Mouse (Mus musculus) retina, postnatal 1 day (tissue): ENCODE results near the gene Krtcap2.
A peak's percentile ranks its signal among the peaks of the same experiment; 100 is the strongest.

ENCODE experiments used
- DNase-seq: peaks from one replicate; pipeline ENCODE4 v3.0.0-alpha.2; 2012

Gene Krtcap2

DNA sequence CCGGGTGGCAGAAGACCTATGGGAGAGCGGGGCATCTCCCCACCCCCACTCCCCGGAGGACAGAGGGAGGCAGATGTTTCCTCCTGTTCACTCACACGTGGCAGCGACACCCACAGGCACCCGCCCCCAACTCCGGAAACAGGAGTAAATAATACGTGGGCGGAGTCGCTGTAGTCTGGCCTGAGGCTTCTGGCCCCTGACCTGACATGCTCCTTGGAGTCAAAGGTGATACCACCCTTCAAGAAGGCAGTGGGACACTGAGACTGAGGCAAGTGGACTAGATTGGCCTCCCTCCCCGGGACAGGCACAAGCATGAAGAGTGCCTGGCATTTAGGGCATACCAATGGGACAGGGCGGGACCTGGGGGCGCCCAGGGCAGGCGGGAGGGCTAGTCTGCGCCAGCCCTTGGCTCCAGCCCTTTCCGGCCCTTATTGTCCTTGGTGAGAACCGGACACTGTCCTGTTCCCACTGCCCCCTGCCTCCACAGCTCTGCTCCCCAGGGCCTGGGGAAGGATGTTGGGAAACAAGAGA is 5.7 kb downstream of the Krtcap2 start:
- peak; percentile 45 for DNase-seq

GRCm38 (mm10) chr3:89254994-89255393 is 9.2 kb downstream of the Krtcap2 start:
- no peak for DNase-seq

DNA sequence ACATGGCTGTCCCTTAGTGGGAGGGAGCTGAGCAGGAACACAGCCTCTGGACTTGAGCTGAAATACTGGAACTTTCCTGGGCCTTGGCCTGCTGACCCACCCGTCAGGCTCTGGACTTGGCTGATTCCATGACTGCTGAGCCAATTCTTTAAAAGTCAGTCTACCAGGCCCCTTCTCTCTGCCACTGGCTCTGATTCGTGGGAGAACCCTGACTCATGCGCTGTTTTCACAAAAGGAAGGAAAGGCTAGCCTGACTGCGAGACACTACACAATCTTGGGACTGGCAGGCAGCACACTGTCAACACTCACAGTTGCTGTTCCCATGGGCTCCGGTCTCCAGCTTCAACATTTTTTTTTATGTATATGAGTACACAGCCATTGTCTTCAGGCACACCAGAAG is 10.4 kb downstream of the Krtcap2 start:
- no peak for DNase-seq

GRCm38 (mm10) chr3:89259076-89259475 is 13.3 kb downstream of the Krtcap2 start, which contains the start of gene Dpm3:
Gene Dpm3 (plus strand): TSS chr3:89259358.
- DNase-seq = no peak

- DNase-seq = no peak
Measured at GRCm38 (mm10) chr3:89260211-89260610, 14.4 kb downstream of the Krtcap2 start.

- DNase-seq = no peak
Measured at GRCm38 (mm10) chr3:89262417-89262816, 16.7 kb downstream of the Krtcap2 start.

GRCm38 (mm10) chr3:89266439-89266893 is 20.7 kb downstream of the Krtcap2 start:
- DNase-seq = peak; percentile 87

GRCm38 (mm10) chr3:89268916-89269315 is 23.1 kb downstream of the Krtcap2 start:
- no peak for DNase-seq

DNA sequence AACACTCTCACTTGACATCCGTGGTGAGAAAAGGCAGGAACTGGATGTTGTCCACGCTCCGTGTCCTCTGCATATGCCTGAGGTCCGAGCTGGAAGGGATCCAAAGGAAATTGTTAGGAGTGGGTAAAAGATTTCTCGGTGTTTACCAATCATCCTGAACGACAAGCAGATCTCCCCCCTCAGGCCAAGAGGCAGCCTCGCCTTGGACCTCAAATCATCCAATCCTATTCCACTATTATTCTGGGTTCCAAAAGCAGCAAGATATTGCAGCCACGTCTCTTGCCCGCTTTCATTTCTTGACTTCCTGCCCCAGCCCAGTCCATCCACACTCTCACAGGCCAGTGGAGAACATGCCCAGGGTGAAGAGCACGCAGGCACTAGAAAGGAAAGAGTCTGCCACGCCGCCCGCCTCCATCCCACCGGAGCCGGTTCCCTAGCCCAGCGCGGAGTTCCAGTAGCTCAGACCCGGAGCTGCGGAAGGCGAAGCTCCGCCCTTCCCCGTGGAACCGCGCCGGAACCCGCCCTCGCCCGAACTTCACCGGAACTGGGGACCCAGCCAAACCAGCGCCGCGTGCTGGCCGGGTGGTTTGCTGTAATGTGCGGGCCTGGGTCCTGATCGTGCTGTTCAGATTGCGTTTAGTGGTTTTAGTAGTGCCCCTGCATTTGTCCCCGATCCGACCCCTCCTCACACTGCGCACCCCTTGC is 24.4 kb downstream of the Krtcap2 start, which contains the start of gene Slc50a1:
Gene Slc50a1 (minus strand): TSS at position 520 of the 705 bp plus-strand sequence.
- peak; percentile 78 for DNase-seq

DNA sequence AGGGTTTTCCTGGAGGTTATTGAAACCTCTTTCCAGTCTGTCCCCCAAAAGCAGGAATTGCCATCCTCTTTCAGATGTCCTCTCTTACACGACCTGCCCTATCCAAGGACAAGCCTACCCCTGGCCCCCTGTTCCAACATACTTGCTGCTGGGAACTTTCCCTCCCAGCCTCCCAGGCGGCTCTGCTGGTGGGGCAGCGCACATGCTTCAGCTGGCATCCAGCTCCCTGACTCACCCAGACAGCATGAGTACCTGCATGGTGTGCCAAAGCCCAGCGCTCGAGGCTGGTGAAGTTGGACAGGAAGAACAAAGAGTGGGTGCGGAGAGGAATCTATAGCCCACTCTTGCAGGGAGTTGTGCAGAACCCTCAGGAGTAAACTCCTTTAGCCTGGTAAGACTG is 25.1 kb downstream of the Krtcap2 start:
- DNase-seq = no peak

- peak; percentile 33 for DNase-seq
Measured at GRCm38 (mm10) chr3:89271760-89272159, 26.0 kb downstream of the Krtcap2 start.

GRCm38 (mm10) chr3:89276061-89276460 is 30.3 kb downstream of the Krtcap2 start:
- DNase-seq = no peak

DNA sequence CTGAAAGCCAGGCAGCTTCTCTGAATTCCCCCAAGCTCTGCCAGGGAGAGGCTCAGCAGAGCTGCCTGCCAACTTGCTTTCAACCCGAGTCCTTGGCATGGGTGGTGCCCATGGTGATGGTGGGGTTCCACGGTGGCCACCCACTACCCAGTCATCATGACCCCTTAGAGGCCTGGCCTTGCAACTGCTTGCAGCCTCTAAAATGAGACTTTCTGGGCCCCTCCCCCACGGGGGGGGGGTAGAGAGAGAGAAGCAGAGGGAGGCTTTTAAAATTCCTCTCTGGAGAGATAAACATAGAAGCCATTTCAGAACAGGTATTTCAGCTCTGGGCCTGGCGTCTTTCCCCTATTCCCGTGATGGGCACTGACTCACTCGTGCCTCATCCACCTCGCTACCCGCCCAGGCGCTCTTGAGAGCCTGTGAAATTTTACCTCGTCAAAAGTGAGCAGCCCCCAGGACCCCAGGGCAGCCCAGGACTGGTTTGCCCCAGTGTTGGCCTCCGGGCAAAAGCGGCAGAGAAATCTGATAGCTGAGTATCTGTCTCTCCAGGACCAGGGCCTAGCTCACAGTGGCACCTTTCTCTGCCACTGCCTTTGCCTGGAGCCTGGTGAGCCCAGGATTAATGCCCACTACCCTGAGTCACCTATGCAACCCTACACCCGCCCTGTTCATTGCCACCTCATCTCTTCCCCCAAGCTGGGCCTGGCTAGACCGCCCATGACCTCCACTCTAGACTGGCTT is 31.7 kb downstream of the Krtcap2 start:
- no peak for DNase-seq

DNA sequence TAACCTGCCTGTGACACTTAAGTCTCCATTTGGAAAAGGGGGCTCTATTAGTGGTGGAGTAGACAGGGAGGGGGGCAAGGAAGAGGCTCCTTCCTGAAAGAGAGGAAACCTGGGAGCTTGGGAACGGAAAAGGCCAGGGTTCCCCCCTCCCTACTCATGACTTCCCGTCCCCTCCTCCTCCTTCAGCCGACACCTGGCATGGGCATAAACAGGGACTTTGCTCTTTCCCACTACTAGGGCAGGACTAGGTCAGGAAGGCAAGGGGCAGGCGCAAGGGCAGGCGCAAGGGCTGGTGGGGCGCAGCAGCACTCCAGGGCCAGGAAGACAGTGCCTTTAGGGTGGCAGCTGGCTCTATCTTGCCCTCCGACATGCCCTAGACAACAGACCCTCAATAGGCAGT is 32.3 kb downstream of the Krtcap2 start:
- DNase-seq = no peak

GRCm38 (mm10) chr3:89278643-89279042 is 32.9 kb downstream of the Krtcap2 start:
- no peak for DNase-seq

DNA sequence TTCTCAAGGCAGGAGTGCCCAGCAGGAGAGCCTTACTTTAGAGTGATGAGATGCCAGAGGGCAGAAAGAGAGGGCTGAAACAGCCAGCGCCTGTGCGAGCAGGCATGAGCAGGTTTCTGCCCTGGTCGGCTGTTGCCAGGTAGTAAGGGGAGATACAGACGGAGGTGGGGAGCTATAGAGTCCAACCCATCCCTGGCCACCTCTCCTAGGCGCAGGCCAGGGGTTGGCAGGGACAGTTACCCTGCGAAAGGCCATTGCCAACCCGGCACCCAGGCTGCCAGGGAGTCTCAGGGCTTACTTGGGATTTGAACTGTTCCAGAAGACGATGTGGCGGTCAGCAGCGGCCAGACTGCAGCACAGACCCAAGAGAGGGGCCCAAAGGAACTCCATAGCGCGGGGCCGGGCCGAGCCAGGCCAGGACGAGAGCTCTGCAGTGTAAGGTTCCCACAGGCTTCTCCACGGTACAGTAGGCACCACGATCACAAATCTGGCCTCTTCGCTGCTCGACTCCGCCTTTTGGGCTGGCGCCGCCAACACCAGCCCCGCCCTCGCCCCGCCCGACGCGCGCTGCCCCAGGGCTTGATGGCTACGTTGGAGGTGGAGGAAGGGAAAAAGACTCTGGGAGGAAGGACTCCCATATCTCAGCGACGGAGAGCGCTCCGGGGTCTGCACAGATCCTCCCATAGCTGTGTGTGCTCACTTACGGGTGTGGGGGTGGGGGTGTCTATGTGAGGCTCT is 33.6 kb downstream of the Krtcap2 start:
- peak; percentile 91 for DNase-seq

- peak; percentile 86 for DNase-seq
Measured at GRCm38 (mm10) chr3:89280050-89280605, 34.4 kb downstream of the Krtcap2 start.

- peak; percentile 69 for DNase-seq
Measured at GRCm38 (mm10) chr3:89280606-89281511, 35.1 kb downstream of the Krtcap2 start, which contains the start of gene Efna1. Gene Efna1 (minus strand): TSS chr3:89281142.

DNA sequence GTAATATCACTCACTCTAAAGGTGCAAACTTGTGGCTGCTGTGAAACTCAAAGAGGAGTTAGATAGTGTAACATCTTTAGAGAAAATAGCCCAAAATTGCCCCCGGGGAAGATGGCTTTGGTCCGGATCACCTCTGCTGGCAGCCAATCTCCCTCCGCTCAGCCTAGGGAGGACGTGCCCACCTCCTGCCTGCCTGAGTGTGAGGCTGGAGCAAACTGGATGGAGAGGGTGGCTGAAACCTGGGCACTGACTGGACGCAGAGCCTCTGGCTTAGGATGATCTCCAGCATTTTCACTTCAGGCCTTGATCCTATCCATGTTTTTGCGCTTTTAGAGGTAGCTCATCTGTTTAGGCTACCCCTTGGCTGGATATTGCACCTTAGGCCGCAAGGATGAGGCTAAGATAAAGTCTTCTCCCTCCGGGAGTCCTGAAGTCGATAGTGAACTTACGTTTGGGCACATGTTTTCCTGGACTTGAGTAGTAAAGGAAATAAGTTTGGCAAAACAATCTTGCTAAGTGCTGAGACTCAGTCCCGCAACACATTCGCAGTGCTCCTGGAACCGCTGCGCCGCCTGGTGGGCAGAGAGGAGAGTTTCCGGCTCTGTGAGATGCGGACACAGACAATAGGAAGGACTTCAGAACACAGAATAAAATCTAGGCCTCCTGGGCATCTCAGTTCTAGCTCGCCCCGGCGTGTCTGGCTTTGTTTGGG is 36.0 kb downstream of the Krtcap2 start:
- peak; percentile 89 for DNase-seq

DNA sequence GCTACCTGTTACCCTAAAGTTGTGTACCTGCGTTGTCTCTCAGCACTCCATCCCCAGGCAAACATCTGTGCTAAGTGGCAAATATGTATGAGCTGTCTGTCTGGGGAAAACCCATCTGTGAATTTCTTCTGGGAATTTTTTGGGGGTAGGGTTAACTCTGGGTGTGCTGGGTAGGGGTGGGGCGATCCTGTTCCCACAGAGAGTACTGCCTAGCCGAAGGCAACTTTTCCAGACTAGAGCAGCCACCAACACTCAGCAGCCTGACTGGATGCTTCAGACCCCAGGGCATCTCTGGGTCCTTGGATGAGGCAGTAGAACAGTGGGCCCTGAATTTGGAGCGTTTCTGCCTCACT is 36.5 kb downstream of the Krtcap2 start:
- no peak for DNase-seq

GRCm38 (mm10) chr3:89284261-89284660 is 38.5 kb downstream of the Krtcap2 start:
- DNase-seq = no peak
